Mouse (Mus musculus): ENCODE data around the gene Mtcl1. TPM values are rescaled to one million over a fixed set of nuclear protein-coding genes. Genes with fewer than 3 reads are reported as not detected.
A peak's percentile ranks its signal among the peaks of the same experiment; 100 is the strongest.

Mtcl1 gene
- polyA plus RNA-seq, 1 experiment from 2014 or later: 56.8 TPM

- no peak for ATAC-seq
- Histone ChIP-seq H3K36me3 (peaks cover 55% of the 10 kb centered on the region), H3K27me3 (no peaks in the 10 kb centered on the region)
Measured at GRCm38 (mm10) chr17:66370867-66371266, 78.7 kb downstream of the Mtcl1 start.

GRCm38 (mm10) chr17:66369777-66370176 is 79.8 kb downstream of the Mtcl1 start:
- no peaks in the 10 kb centered on the region for H3K9me3 ChIP-seq
- no peak overlapping the region for H3K4me2 ChIP-seq (replicated peaks)
- 77% methylated on average over 6 of the region's 6 CpGs for WGBS
- no peaks in the 10 kb centered on the region for H3K27me3 ChIP-seq
- H3K4me3 ChIP-seq (replicated peaks): no peak overlapping the region
- no peak overlapping the region for H3K27ac ChIP-seq
- ATAC-seq: no peak
- peaks cover 61% of the 10 kb centered on the region for H3K36me3 ChIP-seq
- H3K4me1 ChIP-seq (replicated peaks): peaks cover 2% of the 10 kb centered on the region
- H3K9ac ChIP-seq (replicated peaks): no peak overlapping the region

More at GRCm38 (mm10) chr17:66370867-66371266, 78.7 kb downstream of the Mtcl1 start:
- Histone ChIP-seq H3K9me3 (no peaks in the 10 kb centered on the region), H3K4me3 (replicated peaks) (no peak overlapping the region), H3K4me1 (replicated peaks) (peaks cover 6% of the 10 kb centered on the region), H3K4me2 (replicated peaks) (no peak overlapping the region), H3K27ac (no peak overlapping the region), H3K9ac (replicated peaks) (no peak overlapping the region)
- 91% methylated on average over 9 of the region's 9 CpGs for WGBS

GRCm38 (mm10) chr17:66368127-66368526 is 81.4 kb downstream of the Mtcl1 start:
- H3K9me3 ChIP-seq: no peaks in the 10 kb centered on the region
- H3K4me2 ChIP-seq (replicated peaks): no peak overlapping the region
- peaks cover 72% of the 10 kb centered on the region for H3K36me3 ChIP-seq
- H3K9ac ChIP-seq (replicated peaks): no peak overlapping the region
- H3K4me3 ChIP-seq (replicated peaks): no peak overlapping the region
- H3K27ac ChIP-seq: no peak overlapping the region
- no peaks in the 10 kb centered on the region for H3K4me1 ChIP-seq (replicated peaks)
- H3K27me3 ChIP-seq: no peaks in the 10 kb centered on the region
- ATAC-seq: no peak
- WGBS: 87% methylated on average over 11 of the region's 11 CpGs

- peaks cover 63% of the 10 kb centered on the region for H3K36me3 ChIP-seq
- no peak for ATAC-seq
- 97% methylated on average over 1 of the region's 1 CpGs for WGBS
Measured at GRCm38 (mm10) chr17:66365664-66366063, 83.9 kb downstream of the Mtcl1 start.

GRCm38 (mm10) chr17:66365293-66365642 is 84.3 kb downstream of the Mtcl1 start:
- WGBS: 95% methylated on average over 3 of the region's 3 CpGs
- Histone ChIP-seq H3K4me2 (replicated peaks) (no peak overlapping the region), H3K4me3 (replicated peaks) (no peak overlapping the region), H3K4me1 (replicated peaks) (no peaks in the 10 kb centered on the region), H3K27me3 (no peaks in the 10 kb centered on the region), H3K9me3 (no peaks in the 10 kb centered on the region), H3K36me3 (peaks cover 62% of the 10 kb centered on the region), H3K9ac (replicated peaks) (no peak overlapping the region), H3K27ac (no peak overlapping the region)
- no peak for ATAC-seq

More at GRCm38 (mm10) chr17:66365664-66366063, 83.9 kb downstream of the Mtcl1 start:
- Histone ChIP-seq H3K9me3 (no peaks in the 10 kb centered on the region), H3K27ac (no peak overlapping the region), H3K4me2 (replicated peaks) (no peak overlapping the region), H3K27me3 (no peaks in the 10 kb centered on the region), H3K4me3 (replicated peaks) (no peak overlapping the region), H3K9ac (replicated peaks) (no peak overlapping the region), H3K4me1 (replicated peaks) (no peaks in the 10 kb centered on the region)

- Histone ChIP-seq H3K4me2 (replicated peaks) (no peak overlapping the region), H3K9ac (replicated peaks) (no peak overlapping the region), H3K27me3 (no peaks in the 10 kb centered on the region), H3K27ac (no peak overlapping the region), H3K4me1 (replicated peaks) (no peaks in the 10 kb centered on the region), H3K4me3 (replicated peaks) (no peak overlapping the region), H3K9me3 (no peaks in the 10 kb centered on the region), H3K36me3 (peaks cover 59% of the 10 kb centered on the region)
- WGBS: 87% methylated on average over 26 of the region's 26 CpGs
- no peak for ATAC-seq
Measured at GRCm38 (mm10) chr17:66364525-66365292, 84.8 kb downstream of the Mtcl1 start.

GRCm38 (mm10) chr17:66363852-66364524 is 85.6 kb downstream of the Mtcl1 start:
- H3K9me3 ChIP-seq: no peaks in the 10 kb centered on the region

GRCm38 (mm10) chr17:66362287-66363016 is 87.1 kb downstream of the Mtcl1 start:
- ATAC-seq: peak; percentile 32; the same call in 1 of the 2 replicates
- Histone ChIP-seq H3K9ac (replicated peaks) (no peak overlapping the region), H3K36me3 (peaks cover 60% of the 10 kb centered on the region), H3K4me1 (replicated peaks) (no peaks in the 10 kb centered on the region), H3K9me3 (no peaks in the 10 kb centered on the region), H3K4me2 (replicated peaks) (no peak overlapping the region), H3K27ac (no peak overlapping the region), H3K4me3 (replicated peaks) (no peak overlapping the region), H3K27me3 (no peaks in the 10 kb centered on the region)
- 68% methylated on average over 14 of the region's 15 CpGs for whole genome bisulfite sequencing

More at GRCm38 (mm10) chr17:66363852-66364524, 85.6 kb downstream of the Mtcl1 start:
- H3K4me3 ChIP-seq (replicated peaks): no peak overlapping the region
- 93% methylated on average over 36 of the region's 36 CpGs for WGBS
- H3K27me3 ChIP-seq: no peaks in the 10 kb centered on the region
- no peak for ATAC-seq
- H3K36me3 ChIP-seq: peaks cover 57% of the 10 kb centered on the region
- H3K9ac ChIP-seq (replicated peaks): no peak overlapping the region
- no peaks in the 10 kb centered on the region for H3K4me1 ChIP-seq (replicated peaks)
- no peak overlapping the region for H3K27ac ChIP-seq
- H3K4me2 ChIP-seq (replicated peaks): no peak overlapping the region

GRCm38 (mm10) chr17:66358026-66358978 is 91.2 kb downstream of the Mtcl1 start:
- H3K9me3 ChIP-seq: no peaks in the 10 kb centered on the region
- H3K4me3 ChIP-seq (replicated peaks): no peak overlapping the region
- peaks cover under 1% of the 10 kb centered on the region; the same call in 1 of the 2 replicates for H3K4me1 ChIP-seq (replicated peaks)
- no peak overlapping the region for H3K9ac ChIP-seq (replicated peaks)
- H3K4me2 ChIP-seq (replicated peaks): no peak overlapping the region
- peaks cover 68% of the 10 kb centered on the region for H3K36me3 ChIP-seq
- no peak overlapping the region for H3K27ac ChIP-seq
- no peaks in the 10 kb centered on the region for H3K27me3 ChIP-seq
- 84% methylated on average over 27 of the region's 27 CpGs for WGBS
- ATAC-seq: 0 out of 2 replicates have a peak, but pooled peaks have one; percentile 21

GRCm38 (mm10) chr17:66357171-66358025 is 92.2 kb downstream of the Mtcl1 start:
- no peaks in the 10 kb centered on the region for H3K27me3 ChIP-seq
- no peak for ATAC-seq
- no peak overlapping the region for H3K27ac ChIP-seq
- no peak overlapping the region for H3K4me2 ChIP-seq (replicated peaks)
- no peak overlapping the region for H3K9ac ChIP-seq (replicated peaks)
- H3K4me3 ChIP-seq (replicated peaks): no peak overlapping the region
- H3K36me3 ChIP-seq: peaks cover 73% of the 10 kb centered on the region
- H3K4me1 ChIP-seq (replicated peaks): peaks cover 9% of the 10 kb centered on the region; the same call in 1 of the 2 replicates
- 85% methylated on average over 9 of the region's 9 CpGs for WGBS
- no peaks in the 10 kb centered on the region for H3K9me3 ChIP-seq
